Mouse (Mus musculus) embryonic facial prominence, embryonic 13.5 days (tissue): ENCODE data around the gene Dpm3. TPM values are rescaled to one million over a fixed set of nuclear protein-coding genes. Genes with fewer than 3 reads are reported as not detected.

Experiments
- ATAC-seq: fragments of 200-750 bp; cut with Nextera tagmentation; 2 replicates; pipeline ENCODE4 v1.8.0; 2017; ENCODE audit warnings: low read depth; ENCODE audit not compliant: insufficient number of reproducible peaks, insufficient read depth, low FRiP score, low TSS enrichment
- H3K27ac ChIP-seq: fragments of 300-500 bp; sonication (generic); 2 replicates; pipeline ENCODE4 v1.5.1; 2015; ENCODE audit warnings: moderate library complexity, mild to moderate bottlenecking, inconsistent platforms
- H3K27me3 ChIP-seq: fragments of 300-500 bp; sonication (generic); 2 replicates; pipeline ENCODE4 v1.6.1; 2015; ENCODE audit warnings: mild to moderate bottlenecking, inconsistent platforms
- H3K36me3 ChIP-seq: fragments of 300-500 bp; sonication (generic); 2 replicates; pipeline ENCODE4 v1.6.1; 2015; ENCODE audit warnings: mild to moderate bottlenecking, inconsistent platforms
- H3K4me1 ChIP-seq: fragments of 300-500 bp; sonication (generic); 2 replicates; pipeline ENCODE4 v1.6.1; 2015; ENCODE audit warnings: inconsistent platforms
- H3K4me2 ChIP-seq: fragments of 300-500 bp; sonication (generic); 2 replicates; pipeline ENCODE4 v1.6.1; 2015; ENCODE audit warnings: moderate library complexity, mild to moderate bottlenecking, inconsistent platforms
- H3K4me3 ChIP-seq: fragments of 300-500 bp; sonication (generic); 2 replicates; pipeline ENCODE4 v1.5.1; 2015; ENCODE audit warnings: mild to moderate bottlenecking, inconsistent platforms
- H3K9ac ChIP-seq: fragments of 300-500 bp; sonication (generic); 2 replicates; pipeline ENCODE4 v1.6.1; 2015; ENCODE audit warnings: mild to moderate bottlenecking, inconsistent platforms
- H3K9me3 ChIP-seq: fragments of 300-500 bp; sonication (generic); 2 replicates; pipeline ENCODE4 v1.6.1; 2016; ENCODE audit warnings: inconsistent platforms
- WGBS: fragments of 180-500 bp; shearing (Covaris S2); methylation state at CpG from one replicate; pipeline ENCODE4 v1.1.7; 2015; ENCODE audit warnings: mixed read lengths; 5-methylcytosine and 5-hydroxymethylcytosine counted together
- polyA plus RNA-seq: library from polyadenylated mRNA; unstranded; fragments of >200 nt; fragmentation: Nextera tagmentation; extraction: Ambion mirVana; gene quantifications from 2 replicates; pipeline ENCODE4 v1.2.1, GENCODE M21; 2015

Gene Dpm3
- polyA plus RNA-seq, 1 experiment from 2014 or later = 147 TPM

GRCm38 (mm10) chr3:89282291-89282643 lies 23.1 kb downstream of the Dpm3 start:
- H3K27ac ChIP-seq = no peak overlapping the region
- no peak for ATAC-seq
- no peak overlapping the region for H3K9ac ChIP-seq
- H3K27me3 ChIP-seq = peaks cover 19% of the 10 kb centered on the region
- H3K4me2 ChIP-seq = peak overlapping the region; percentile 95; the same call in 1 of the 2 replicates
- no peak overlapping the region for H3K4me3 ChIP-seq
- peaks cover 54% of the 10 kb centered on the region for H3K4me1 ChIP-seq
- WGBS = 17% methylated on average over 4 of the region's 4 CpGs
- no peaks in the 10 kb centered on the region for H3K36me3 ChIP-seq
- H3K9me3 ChIP-seq = no peaks in the 10 kb centered on the region

DNA sequence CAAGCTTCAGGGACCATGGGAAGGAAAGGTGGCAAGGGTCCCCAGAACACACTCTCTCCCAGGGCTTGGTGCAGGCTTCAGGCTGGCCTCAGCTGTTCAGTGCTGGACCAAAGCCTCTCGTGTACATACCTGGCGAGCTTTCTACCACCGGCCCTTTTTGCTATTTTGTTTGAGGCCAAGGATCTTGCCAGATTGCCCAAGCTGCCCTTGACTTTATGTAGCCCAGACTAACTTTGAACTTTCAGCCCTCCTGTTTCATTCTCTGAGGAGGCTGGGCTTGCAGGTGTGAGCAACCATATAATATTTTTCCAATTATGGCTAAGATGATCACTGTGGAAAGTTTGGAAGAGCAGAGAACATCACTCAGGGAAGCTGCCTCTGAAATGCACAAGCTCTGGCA lies 25.1 kb downstream of the Dpm3 start:
- Histone ChIP-seq H3K4me2 (no peak overlapping the region), H3K9me3 (no peaks in the 10 kb centered on the region), H3K4me1 (peaks cover 46% of the 10 kb centered on the region), H3K27ac (no peak overlapping the region), H3K4me3 (no peak overlapping the region), H3K9ac (no peak overlapping the region), H3K36me3 (no peaks in the 10 kb centered on the region), H3K27me3 (peaks cover 19% of the 10 kb centered on the region)
- 88% methylated on average over 3 of the region's 3 CpGs for WGBS
- ATAC-seq = no peak

DNA sequence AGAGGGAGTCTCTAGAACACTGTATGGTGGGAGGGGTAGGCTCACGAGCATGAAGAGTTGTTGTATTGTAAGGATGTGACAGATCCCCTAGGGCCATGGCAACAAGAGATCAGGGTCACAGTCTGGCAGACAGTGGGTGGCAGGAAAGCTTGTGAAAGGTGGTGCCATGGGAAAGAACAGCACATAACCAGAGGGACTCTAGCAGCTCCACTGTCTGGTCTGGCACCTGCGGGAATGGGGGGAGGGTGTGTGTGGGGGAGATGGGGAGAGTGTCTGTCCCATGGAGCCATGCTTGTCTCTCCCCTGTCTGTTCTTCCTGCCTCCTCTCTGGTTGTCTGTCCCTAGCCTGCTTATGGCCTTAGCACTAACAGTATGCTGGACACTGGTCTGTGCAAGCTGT lies 26.4 kb downstream of the Dpm3 start:
- Histone ChIP-seq H3K36me3 (no peaks in the 10 kb centered on the region), H3K27me3 (peaks cover 13% of the 10 kb centered on the region), H3K9me3 (no peaks in the 10 kb centered on the region), H3K27ac (no peak overlapping the region), H3K9ac (0 out of 2 replicates have a peak overlapping the region, but pooled peaks have one; percentile 2), H3K4me1 (peaks cover 36% of the 10 kb centered on the region), H3K4me3 (no peak overlapping the region), H3K4me2 (no peak overlapping the region)
- 20% methylated on average over 2 of the region's 2 CpGs for WGBS
- ATAC-seq = no peak

DNA sequence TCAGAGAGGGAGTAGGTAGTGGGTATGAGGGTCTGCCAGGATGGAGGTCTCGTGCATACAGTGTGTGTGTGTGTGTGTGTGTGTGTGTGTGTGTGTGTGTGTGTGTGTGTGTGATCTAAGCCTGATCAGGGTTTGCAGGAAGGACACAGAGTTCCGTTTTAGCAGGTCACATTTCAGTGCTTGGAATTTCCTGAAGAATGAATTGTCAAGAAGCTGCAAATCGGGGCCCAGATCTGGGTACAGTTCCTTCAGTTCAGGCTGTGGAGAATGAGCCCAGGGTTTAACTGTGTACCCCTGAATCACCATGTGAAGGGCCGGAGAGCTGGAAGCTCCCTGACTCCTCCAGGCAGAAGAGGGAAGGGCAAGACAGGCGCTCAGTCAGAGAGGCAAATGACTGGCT lies 28.1 kb downstream of the Dpm3 start:
- Histone ChIP-seq H3K4me1 (peaks cover 34% of the 10 kb centered on the region), H3K4me2 (no peak overlapping the region), H3K27ac (peak overlapping the region; percentile 33; the same call in 1 of the 2 replicates), H3K4me3 (no peak overlapping the region), H3K9me3 (no peaks in the 10 kb centered on the region), H3K36me3 (no peaks in the 10 kb centered on the region), H3K9ac (no peak overlapping the region), H3K27me3 (no peaks in the 10 kb centered on the region)
- 30% methylated on average over 5 of the region's 5 CpGs for WGBS
- no peak for ATAC-seq

GRCm38 (mm10) chr3:89288503-89288928 lies 29.4 kb downstream of the Dpm3 start:
- H3K9me3 ChIP-seq = no peaks in the 10 kb centered on the region
- peaks cover 34% of the 10 kb centered on the region for H3K4me1 ChIP-seq
- no peaks in the 10 kb centered on the region for H3K27me3 ChIP-seq
- H3K4me3 ChIP-seq = no peak overlapping the region
- H3K27ac ChIP-seq = no peak overlapping the region
- H3K4me2 ChIP-seq = no peak overlapping the region
- no peaks in the 10 kb centered on the region for H3K36me3 ChIP-seq
- no peak overlapping the region for H3K9ac ChIP-seq
- 52% methylated on average over 7 of the region's 7 CpGs for WGBS
- no peak for ATAC-seq

DNA sequence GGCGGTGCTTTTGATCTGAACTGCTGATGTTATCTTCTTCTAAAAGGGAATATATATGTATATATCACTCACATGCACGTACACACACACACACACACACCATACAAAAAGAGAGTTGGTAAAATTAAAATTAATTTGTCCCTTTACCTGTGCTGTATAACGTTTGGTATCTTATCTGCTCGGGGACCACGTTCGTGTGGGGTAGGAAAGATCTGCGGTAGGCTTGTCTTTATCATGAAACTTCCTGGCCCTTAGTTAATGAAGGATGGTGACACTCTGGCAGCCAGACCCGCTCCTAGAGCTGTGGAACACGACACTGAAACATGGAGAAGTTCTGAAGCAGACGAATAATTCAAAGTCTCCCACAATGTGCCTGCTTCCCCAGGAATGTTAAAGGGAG lies 32.7 kb downstream of the Dpm3 start:
- ATAC-seq = no peak
- Histone ChIP-seq H3K9me3 (no peaks in the 10 kb centered on the region), H3K36me3 (no peaks in the 10 kb centered on the region), H3K9ac (no peak overlapping the region), H3K4me3 (no peak overlapping the region), H3K27me3 (no peaks in the 10 kb centered on the region), H3K4me2 (no peak overlapping the region), H3K27ac (no peak overlapping the region), H3K4me1 (peaks cover 23% of the 10 kb centered on the region; the same call in 1 of the 2 replicates)
- WGBS = 64% methylated on average over 10 of the region's 10 CpGs

DNA sequence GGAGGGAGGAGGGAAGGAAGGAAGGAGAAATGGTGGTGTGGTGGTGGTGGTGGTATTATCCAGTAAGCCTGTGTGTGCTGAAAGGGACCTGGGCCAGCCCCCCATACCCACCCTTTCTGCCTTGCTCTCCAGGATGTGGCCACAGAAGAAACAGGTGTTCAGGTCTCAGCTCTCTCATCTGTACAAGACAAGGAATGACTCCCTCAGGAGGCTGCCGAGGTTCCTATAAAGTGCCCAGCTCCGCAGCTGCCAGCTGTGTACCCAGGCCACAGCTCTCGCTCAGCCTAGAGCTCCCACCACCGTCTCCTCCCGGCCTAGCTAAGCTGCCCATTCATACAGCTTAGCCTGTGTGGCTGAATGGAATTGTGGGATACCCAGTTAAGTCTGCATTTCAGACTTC lies 33.1 kb downstream of the Dpm3 start:
- H3K9ac ChIP-seq = no peak overlapping the region
- no peak overlapping the region for H3K4me2 ChIP-seq
- peaks cover 21% of the 10 kb centered on the region; the same call in 1 of the 2 replicates for H3K4me1 ChIP-seq
- H3K27ac ChIP-seq = no peak overlapping the region
- 74% methylated on average over 5 of the region's 5 CpGs for WGBS
- H3K4me3 ChIP-seq = no peak overlapping the region
- no peak for ATAC-seq
- no peaks in the 10 kb centered on the region for H3K9me3 ChIP-seq
- H3K36me3 ChIP-seq = no peaks in the 10 kb centered on the region
- no peaks in the 10 kb centered on the region for H3K27me3 ChIP-seq

- H3K36me3 ChIP-seq = no peaks in the 10 kb centered on the region
- ATAC-seq = no peak
- H3K4me2 ChIP-seq = no peak overlapping the region
- WGBS = 88% methylated on average over 11 of the region's 11 CpGs
- H3K27me3 ChIP-seq = no peaks in the 10 kb centered on the region
- no peak overlapping the region for H3K27ac ChIP-seq
- peaks cover 13% of the 10 kb centered on the region; the same call in 1 of the 2 replicates for H3K4me1 ChIP-seq
- H3K4me3 ChIP-seq = no peak overlapping the region
- no peaks in the 10 kb centered on the region for H3K9me3 ChIP-seq
- H3K9ac ChIP-seq = no peak overlapping the region
Observed at GRCm38 (mm10) chr3:89293247-89293918, 34.2 kb downstream of the Dpm3 start.

GRCm38 (mm10) chr3:89294195-89294594 lies 35.0 kb downstream of the Dpm3 start:
- no peak for ATAC-seq
- Histone ChIP-seq H3K4me2 (no peak overlapping the region), H3K4me1 (peaks cover 12% of the 10 kb centered on the region; the same call in 1 of the 2 replicates), H3K27me3 (no peaks in the 10 kb centered on the region), H3K36me3 (no peaks in the 10 kb centered on the region), H3K27ac (no peak overlapping the region), H3K4me3 (no peak overlapping the region), H3K9ac (no peak overlapping the region), H3K9me3 (no peaks in the 10 kb centered on the region)
- WGBS = 76% methylated on average over 5 of the region's 5 CpGs

GRCm38 (mm10) chr3:89295685-89296230 lies 36.6 kb downstream of the Dpm3 start:
- Histone ChIP-seq H3K9me3 (no peaks in the 10 kb centered on the region), H3K27ac (no peak overlapping the region)
- 70% methylated on average over 8 of the region's 8 CpGs for WGBS

GRCm38 (mm10) chr3:89296761-89297396 lies 37.7 kb downstream of the Dpm3 start:
- Histone ChIP-seq H3K36me3 (no peaks in the 10 kb centered on the region), H3K4me3 (no peak overlapping the region), H3K4me2 (no peak overlapping the region), H3K27me3 (peaks cover 4% of the 10 kb centered on the region; the same call in 1 of the 2 replicates), H3K9ac (no peak overlapping the region), H3K27ac (no peak overlapping the region), H3K4me1 (peaks cover 12% of the 10 kb centered on the region), H3K9me3 (no peaks in the 10 kb centered on the region)
- WGBS = 77% methylated on average over 11 of the region's 11 CpGs
- no peak for ATAC-seq

More at GRCm38 (mm10) chr3:89295685-89296230, 36.6 kb downstream of the Dpm3 start:
- Histone ChIP-seq H3K4me2 (no peak overlapping the region), H3K27me3 (peaks cover 4% of the 10 kb centered on the region; the same call in 1 of the 2 replicates), H3K36me3 (no peaks in the 10 kb centered on the region), H3K9ac (no peak overlapping the region), H3K4me1 (peaks cover 18% of the 10 kb centered on the region), H3K4me3 (no peak overlapping the region)
- no peak for ATAC-seq

DNA sequence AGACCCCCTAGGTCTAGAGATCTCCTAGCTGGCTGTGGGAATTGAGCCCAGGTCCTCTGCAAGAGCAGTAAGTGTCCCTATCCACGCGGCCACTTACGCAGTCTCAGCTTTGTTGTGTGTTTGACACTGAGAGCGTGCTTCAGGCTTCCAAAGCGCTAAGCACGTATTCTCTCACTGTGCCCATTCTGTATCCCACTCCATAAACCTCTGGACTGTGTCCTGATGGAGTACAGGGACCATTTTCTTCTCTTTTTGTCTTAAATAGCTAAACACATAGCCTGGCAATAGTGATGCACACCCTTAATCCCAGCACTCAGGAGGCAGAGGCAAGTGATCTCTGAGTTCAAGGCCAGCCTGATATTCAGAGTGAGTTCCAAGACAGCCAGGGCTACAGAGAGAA lies 39.8 kb downstream of the Dpm3 start:
- H3K36me3 ChIP-seq = no peaks in the 10 kb centered on the region
- no peak overlapping the region for H3K9ac ChIP-seq
- H3K27me3 ChIP-seq = peaks cover 4% of the 10 kb centered on the region; the same call in 1 of the 2 replicates
- peaks cover 12% of the 10 kb centered on the region for H3K4me1 ChIP-seq
- peak overlapping the region; percentile 57 for H3K4me2 ChIP-seq
- 84% methylated on average over 6 of the region's 6 CpGs for WGBS
- H3K27ac ChIP-seq = no peak overlapping the region
- H3K4me3 ChIP-seq = no peak overlapping the region
- no peak for ATAC-seq
- no peaks in the 10 kb centered on the region for H3K9me3 ChIP-seq
